Mouse (Mus musculus) erythroblast, embryonic 14.5 days (primary cell): Measurements from ENCODE around the gene St3gal4.

Source experiments
- GATA1 ChIP-seq: IDR thresholded peaks from 2 replicates; pipeline ENCODE4 v1.6.1; 2012; ENCODE audit warnings: low read length, inconsistent platforms, mixed read lengths
- TAL1 ChIP-seq: IDR thresholded peaks from 3 replicates; pipeline ENCODE4 v1.6.1; 2012; ENCODE audit warnings: low read length, inconsistent platforms, mixed read lengths

- TF ChIP-seq GATA1 = no peak
- TF ChIP-seq TAL1 = no peak
Measured at GRCm38 (mm10) chr9:35032457-35032856, 86.6 kb downstream of the St3gal4 start.
